Mouse (Mus musculus) heart, adult 2 months (tissue): ENCODE measurements around the gene Mrpl14. TPM values are rescaled to one million over a fixed set of nuclear protein-coding genes. Genes with fewer than 3 reads are reported as not detected.

Source experiments
- DNase-seq, 2 experiments: peaks; one replicate each; pipeline ENCODE4 v3.0.0; 2021
- H3K27ac ChIP-seq: fragments of 200-600 bp; 2 replicates; pipeline ENCODE4 v1.8.1; 2022
- H3K27me3 ChIP-seq: fragments of 200-500 bp; 2 replicates; pipeline ENCODE4 v1.6.1; 2012; ENCODE audit warnings: mild to moderate bottlenecking, low read length, inconsistent platforms, mixed read lengths; ENCODE audit not compliant: control insufficient read depth, insufficient read depth
- H3K36me3 ChIP-seq: fragments of 200-500 bp; 2 replicates; pipeline ENCODE4 v1.6.1; 2012; ENCODE audit warnings: low read length, inconsistent platforms; ENCODE audit not compliant: control insufficient read depth, insufficient read depth
- H3K4me1 ChIP-seq: fragments of 200-500 bp; 2 replicates; pipeline ENCODE4 v1.6.1; 2011; ENCODE audit warnings: low read length; ENCODE audit not compliant: control insufficient read depth, insufficient read depth
- H3K4me3 ChIP-seq: fragments of 200-600 bp; 2 replicates; pipeline ENCODE4 v1.8.1; 2022
- H3K79me2 ChIP-seq: fragments of 200-500 bp; replicated peaks from 2 replicates; pipeline ENCODE4 v1.6.1; 2012; ENCODE audit warnings: mild to moderate bottlenecking, inconsistent platforms, low read length, moderate library complexity, mixed read lengths; ENCODE audit not compliant: control insufficient read depth, insufficient read depth
- H3K9ac ChIP-seq: fragments of 200-500 bp; 2 replicates; pipeline ENCODE4 v1.6.1; 2012; ENCODE audit warnings: low read depth, mild to moderate bottlenecking, control low read depth, inconsistent platforms, low read length, mixed read lengths
- CTCF ChIP-seq: fragments of 200-600 bp; IDR thresholded peaks from 2 replicates; pipeline ENCODE4 v1.8.1; 2022; ENCODE audit warnings: antibody characterized with exemption, mild to moderate bottlenecking, moderate library complexity
- EP300 ChIP-seq: fragments of 200-500 bp; IDR thresholded peaks from 2 replicates; pipeline ENCODE4 v1.6.1; 2011; ENCODE audit warnings: low read depth, low read length, control low read depth; ENCODE audit not compliant: insufficient read depth
- POLR2A ChIP-seq: fragments of 200-500 bp; IDR thresholded peaks from 2 replicates; pipeline ENCODE4 v1.6.1; 2011; ENCODE audit warnings: mild to moderate bottlenecking, low read depth, low read length, control low read depth; ENCODE audit not compliant: insufficient read depth
- WGBS: fragments of 180-500 bp; shearing (Covaris S2); methylation state at CpG from one replicate; pipeline ENCODE4 v1.1.7; 2018; 5-methylcytosine and 5-hydroxymethylcytosine counted together
- intact Hi-C: fragments of 180-260 bp; cut with DNase I; formaldehyde crosslinking; loops from one replicate; pipeline ENCODE4 v1.15.1; 2025
- polyA plus RNA-seq: library from polyadenylated mRNA; depleted of rRNA; stranded (reverse); fragments of >200 nt; gene quantifications from 2 replicates; pipeline ENCODE4 v1.2.3, GENCODE M21; 2012
- total RNA-seq, 2 experiments: library from RNA; stranded (reverse); gene quantifications; 2 replicates each; pipeline ENCODE4 v1.2.3; 2021

Gene Mrpl14
- total and polyA plus RNA-seq, 3 experiments: 149 to 170 (median 161) TPM

- 86% methylated on average over 5 of the region's 5 CpGs for WGBS
- peaks cover 11% of the 10 kb centered on the region for H3K4me1 ChIP-seq
- TF ChIP-seq POLR2A: no peak
- TF ChIP-seq CTCF: no peak
- TF ChIP-seq EP300: no peak
Measured at GRCm38 (mm10) chr17:45692159-45692558, 6.0 kb downstream of the Mrpl14 start.

GRCm38 (mm10) chr17:45693812-45694565 lies 7.9 kb downstream of the Mrpl14 start:
- Histone ChIP-seq H3K9ac (0 out of 2 replicates have a peak overlapping the region, but pooled peaks have one; percentile 17), H3K27ac (peak overlapping the region; percentile 86)
- peak in 1 of 2 experiments; percentile 62 for DNase-seq

More at GRCm38 (mm10) chr17:45692159-45692558, 6.0 kb downstream of the Mrpl14 start:
- peaks cover 3% of the 10 kb centered on the region for H3K79me2 ChIP-seq
- intact Hi-C loops: no loop called here
- no peak overlapping the region for H3K27ac ChIP-seq
- H3K4me3 ChIP-seq: no peak overlapping the region
- no peaks in the 10 kb centered on the region for H3K36me3 ChIP-seq
- no peak for DNase-seq
- H3K27me3 ChIP-seq: no peaks in the 10 kb centered on the region
- no peak overlapping the region for H3K9ac ChIP-seq

GRCm38 (mm10) chr17:45695227-45696120 lies 9.4 kb downstream of the Mrpl14 start:
- intact Hi-C loops: no loop called here
- H3K79me2 ChIP-seq: no peaks in the 10 kb centered on the region; the same call in 1 of the 2 replicates
- H3K27me3 ChIP-seq: no peaks in the 10 kb centered on the region
- no peaks in the 10 kb centered on the region for H3K36me3 ChIP-seq
- no peak overlapping the region for H3K9ac ChIP-seq
- DNase-seq: no peak
- 67% methylated on average over 23 of the region's 23 CpGs for WGBS
- H3K4me1 ChIP-seq: peaks cover 6% of the 10 kb centered on the region
- TF ChIP-seq POLR2A (no peak), CTCF (no peak), EP300 (no peak)
- peak overlapping the region; percentile 86 for H3K27ac ChIP-seq
- no peak overlapping the region for H3K4me3 ChIP-seq

More at GRCm38 (mm10) chr17:45693812-45694565, 7.9 kb downstream of the Mrpl14 start:
- 52% methylated on average over 18 of the region's 18 CpGs for WGBS
- TF ChIP-seq EP300: peak; percentile 78; the same call in 1 of the 2 replicates
- no peak for TF ChIP-seq CTCF
- Histone ChIP-seq H3K79me2 (peaks cover under 1% of the 10 kb centered on the region), H3K36me3 (no peaks in the 10 kb centered on the region), H3K4me3 (no peak overlapping the region), H3K27me3 (no peaks in the 10 kb centered on the region), H3K4me1 (peaks cover 8% of the 10 kb centered on the region)
- intact Hi-C loops: no loop called here

GRCm38 (mm10) chr17:45696981-45697380 lies 10.9 kb downstream of the Mrpl14 start:
- DNase-seq: no peak
- Histone ChIP-seq H3K27ac (no peak overlapping the region), H3K4me1 (peaks cover 7% of the 10 kb centered on the region), H3K4me3 (no peak overlapping the region), H3K36me3 (no peaks in the 10 kb centered on the region), H3K79me2 (no peaks in the 10 kb centered on the region), H3K9ac (no peak overlapping the region), H3K27me3 (no peaks in the 10 kb centered on the region)
- WGBS: 95% methylated on average over 9 of the region's 9 CpGs
- no peak for TF ChIP-seq EP300
- no peak for TF ChIP-seq CTCF
- TF ChIP-seq POLR2A: no peak
- intact Hi-C loops: no loop called here

- Histone ChIP-seq H3K4me1 (peaks cover 7% of the 10 kb centered on the region), H3K27ac (no peak overlapping the region), H3K9ac (no peak overlapping the region), H3K27me3 (no peaks in the 10 kb centered on the region), H3K36me3 (no peaks in the 10 kb centered on the region), H3K79me2 (no peaks in the 10 kb centered on the region), H3K4me3 (no peak overlapping the region)
- 67% methylated on average over 6 of the region's 6 CpGs for WGBS
- DNase-seq: no peak
- intact Hi-C loops: no loop called here
- no peak for TF ChIP-seq EP300
- no peak for TF ChIP-seq CTCF
- no peak for TF ChIP-seq POLR2A
Measured at GRCm38 (mm10) chr17:45698368-45698767, 12.2 kb downstream of the Mrpl14 start.
